Mouse (Mus musculus) liver, embryonic 11.5 days (tissue): ENCODE data around the gene Bcl6b. TPM values are rescaled to one million over a fixed set of nuclear protein-coding genes. Genes with fewer than 3 reads are reported as not detected.
A peak's percentile ranks its signal among the peaks of the same experiment; 100 is the strongest.

Source experiments
- ATAC-seq: fragments of 200-750 bp; cut with Nextera tagmentation; replicated peaks from 2 replicates; pipeline ENCODE4 v1.8.0; 2017; ENCODE audit warnings: moderate number of reproducible peaks, mild to moderate bottlenecking, moderate TSS enrichment, moderate library complexity; ENCODE audit not compliant: low FRiP score
- DNase-seq: peaks from one replicate; pipeline ENCODE4 v3.0.0-alpha.2; 2017; ENCODE audit warnings: low spot score
- H3K27ac ChIP-seq: fragments of 300-500 bp; sonication (generic); 2 replicates; pipeline ENCODE4 v1.5.1; 2014; ENCODE audit warnings: mild to moderate bottlenecking, low read depth, low read length, control low read depth
- H3K27me3 ChIP-seq: fragments of 300-500 bp; sonication (generic); replicated peaks from 2 replicates; pipeline ENCODE4 v1.6.1; 2014; ENCODE audit warnings: low read length, mixed read lengths; ENCODE audit not compliant: control insufficient read depth, insufficient read depth
- H3K36me3 ChIP-seq: fragments of 300-500 bp; sonication (generic); 2 replicates; pipeline ENCODE4 v1.6.1; 2014; ENCODE audit warnings: mild to moderate bottlenecking, low read length, moderate library complexity, mixed read lengths; ENCODE audit not compliant: control insufficient read depth, insufficient read depth
- H3K4me1 ChIP-seq: fragments of 300-500 bp; sonication (generic); replicated peaks from 2 replicates; pipeline ENCODE4 v1.6.1; 2014; ENCODE audit warnings: low read length, mixed read lengths; ENCODE audit not compliant: control insufficient read depth, insufficient read depth
- H3K4me2 ChIP-seq: fragments of 300-500 bp; sonication (generic); 2 replicates; pipeline ENCODE4 v1.6.1; 2014; ENCODE audit warnings: mild to moderate bottlenecking, control low read depth, moderate library complexity
- H3K4me3 ChIP-seq: fragments of 300-500 bp; sonication (generic); 2 replicates; pipeline ENCODE4 v1.5.1; 2014; ENCODE audit warnings: low read depth, low read length, control low read depth
- H3K9ac ChIP-seq: fragments of 300-500 bp; sonication (generic); 2 replicates; pipeline ENCODE4 v1.6.1; 2014; ENCODE audit warnings: low read depth, low read length, control low read depth
- H3K9me3 ChIP-seq: fragments of 300-500 bp; sonication (generic); 2 replicates; pipeline ENCODE4 v1.6.1; 2016; ENCODE audit warnings: low read length, inconsistent platforms, mixed read lengths; ENCODE audit not compliant: control insufficient read depth
- WGBS: fragments of 180-500 bp; shearing (Covaris S2); extraction: QIAGEN DNeasy Blood & Tissue Kit; methylation state at CpG from one replicate; pipeline ENCODE4 v1.1.7; 2014; 5-methylcytosine and 5-hydroxymethylcytosine counted together
- polyA plus RNA-seq: library from polyadenylated mRNA; unstranded; fragments of >200 nt; fragmentation: Nextera tagmentation; extraction: Ambion mirVana; gene quantifications from 2 replicates; pipeline ENCODE4 v1.2.1, GENCODE M21; 2014

The Bcl6b gene
- polyA plus RNA-seq, 1 experiment from 2014 or later, result 6.8 TPM

DNA sequence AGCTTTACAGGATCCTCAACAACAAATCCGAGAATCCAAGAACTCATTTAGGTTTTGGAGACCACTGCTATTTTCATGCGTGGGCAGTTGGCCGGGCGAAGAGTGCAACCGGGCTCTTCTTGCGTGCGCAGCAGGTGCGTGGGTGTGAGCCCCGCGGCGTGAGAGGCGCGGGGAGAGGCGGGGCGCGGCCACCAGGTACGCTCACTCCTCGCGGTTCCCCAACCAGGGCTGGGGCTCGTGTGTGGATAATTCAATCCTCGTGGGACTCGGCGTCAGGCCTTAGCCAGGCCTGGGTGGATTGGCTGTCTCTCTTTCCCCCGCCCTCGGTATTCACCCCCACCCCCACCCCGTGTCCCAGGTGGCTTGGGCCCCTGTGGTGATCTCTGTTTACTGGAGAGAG, 15.9 kb downstream of the Bcl6b start:
- Histone ChIP-seq H3K4me1 (peaks cover 13% of the 10 kb centered on the region), H3K36me3 (no peaks in the 10 kb centered on the region), H3K9me3 (no peaks in the 10 kb centered on the region), H3K27ac (no peak overlapping the region), H3K9ac (no peak overlapping the region), H3K27me3 (peaks cover 38% of the 10 kb centered on the region), H3K4me3 (peak overlapping the region; percentile 40), H3K4me2 (peak overlapping the region; percentile 73)
- 10% methylated on average over 26 of the region's 26 CpGs for WGBS
- DNase-seq (no peak), ATAC-seq (no peak)

DNA sequence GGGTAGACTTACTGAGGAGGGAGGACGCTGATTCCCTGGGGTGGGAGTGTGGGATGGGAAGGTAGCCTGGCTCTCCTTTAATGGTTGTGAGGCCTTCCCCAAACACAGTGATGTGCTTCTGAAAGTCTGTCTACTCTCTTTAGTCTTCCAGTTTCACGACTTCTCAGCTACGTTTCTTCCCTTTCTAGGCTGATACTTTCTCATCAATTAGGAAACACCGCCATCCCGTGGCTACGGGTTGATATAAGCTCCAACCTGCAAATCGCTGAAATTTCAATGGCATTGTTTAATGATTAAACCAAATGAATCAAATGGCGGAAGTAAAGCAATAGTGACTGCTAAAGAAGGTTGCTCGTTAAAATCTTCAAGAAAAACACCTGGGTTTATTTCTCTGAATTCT, 16.7 kb downstream of the Bcl6b start:
- no peak overlapping the region for H3K4me3 ChIP-seq
- 12% methylated on average over 9 of the region's 9 CpGs for WGBS
- peaks cover 38% of the 10 kb centered on the region for H3K27me3 ChIP-seq
- H3K27ac ChIP-seq, result no peak overlapping the region
- no peak overlapping the region for H3K9ac ChIP-seq
- no peak for ATAC-seq
- H3K36me3 ChIP-seq, result no peaks in the 10 kb centered on the region
- peaks cover 12% of the 10 kb centered on the region for H3K4me1 ChIP-seq
- no peak for DNase-seq
- 0 out of 2 replicates have a peak overlapping the region, but pooled peaks have one; percentile 5 for H3K4me2 ChIP-seq
- no peaks in the 10 kb centered on the region for H3K9me3 ChIP-seq

DNA sequence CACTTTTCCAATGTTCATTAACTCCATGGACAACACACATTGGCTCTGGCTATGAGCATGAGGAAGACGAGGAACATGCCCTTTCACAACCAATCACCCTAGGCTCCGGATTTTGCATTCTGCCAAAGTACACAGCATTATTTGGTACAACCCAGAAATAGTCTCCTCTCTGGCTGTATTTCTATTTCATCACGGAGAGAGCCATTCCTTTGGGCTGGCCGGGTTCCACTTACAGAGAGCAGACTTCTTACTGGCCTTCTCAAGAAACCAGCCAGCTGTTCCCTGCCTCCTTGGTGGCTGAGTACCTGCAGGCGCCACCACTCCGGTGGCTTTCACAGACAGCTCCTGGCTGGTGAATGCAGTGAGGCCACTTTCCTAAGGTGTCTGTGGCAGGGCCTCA, 17.2 kb downstream of the Bcl6b start, which contains the start of gene Slc16a11:
TSS of gene Slc16a11 (plus strand) at position 330 of the 400 bp plus-strand sequence.
- Histone ChIP-seq H3K4me3 (no peak within 1 kb of the TSS), H3K4me2 (peak within 1 kb of the TSS; percentile 73; the same call in 1 of the 2 replicates), H3K36me3 (no peaks in the 10 kb centered on the region), H3K27ac (no peak within 1 kb of the TSS), H3K27me3 (peaks cover 38% of the 10 kb centered on the region), H3K4me1 (peaks cover 12% of the 10 kb centered on the region), H3K9me3 (no peaks in the 10 kb centered on the region), H3K9ac (no peak within 1 kb of the TSS)
- DNase-seq, result no peak
- WGBS, result 65% methylated on average over 6 of the region's 6 CpGs
- no peak for ATAC-seq

DNA sequence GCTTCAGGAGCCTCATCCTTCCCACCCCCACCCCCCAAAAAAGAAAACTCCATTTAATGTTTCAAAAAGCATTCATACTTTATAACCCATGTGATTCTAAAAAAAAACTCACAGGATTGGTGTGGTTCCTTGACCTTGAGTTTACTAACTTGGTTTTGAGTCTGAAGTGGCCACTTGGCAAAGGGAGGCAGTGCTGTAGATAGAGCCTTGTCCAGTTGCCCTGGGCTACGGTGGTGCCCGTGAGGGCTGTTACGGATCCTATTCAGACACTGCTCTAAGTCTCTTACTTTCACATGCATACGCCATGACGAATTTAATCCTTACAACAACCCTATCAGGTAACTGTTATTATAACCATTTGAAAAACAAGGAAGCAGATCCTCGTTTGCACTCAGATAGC, 17.6 kb downstream of the Bcl6b start:
- WGBS, result 81% methylated on average over 6 of the region's 6 CpGs
- ATAC-seq, result no peak
- H3K27me3 ChIP-seq, result peaks cover 38% of the 10 kb centered on the region

DNA sequence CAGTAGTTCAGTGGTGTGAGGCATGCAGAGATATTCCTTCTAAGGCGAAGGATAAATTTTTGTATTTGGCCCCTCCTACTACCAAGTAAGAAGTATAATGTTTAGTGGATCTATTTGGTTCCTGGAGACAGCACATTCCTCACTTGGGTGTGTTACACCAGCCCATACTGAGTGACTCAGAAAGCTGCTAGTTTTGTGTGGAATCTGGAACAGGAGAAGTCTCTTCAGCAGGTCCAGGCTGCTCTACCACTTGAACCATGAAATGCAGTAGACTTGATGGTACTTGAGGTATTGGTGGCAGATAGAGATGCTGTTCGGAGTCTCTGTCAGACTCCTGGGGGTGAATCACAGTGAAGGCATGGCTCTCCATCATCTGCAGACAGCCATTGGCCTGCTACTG, 18.9 kb downstream of the Bcl6b start:
- Histone ChIP-seq H3K27ac (no peak overlapping the region), H3K4me3 (no peak overlapping the region), H3K9ac (no peak overlapping the region), H3K27me3 (peaks cover 32% of the 10 kb centered on the region), H3K36me3 (no peaks in the 10 kb centered on the region), H3K4me2 (no peak overlapping the region), H3K9me3 (no peaks in the 10 kb centered on the region), H3K4me1 (peaks cover 12% of the 10 kb centered on the region)
- WGBS, result 79% methylated on average over 2 of the region's 2 CpGs
- DNase-seq (no peak), ATAC-seq (no peak)

More for the DNA sequence above, 17.6 kb downstream of the Bcl6b start:
- Histone ChIP-seq H3K9me3 (no peaks in the 10 kb centered on the region), H3K9ac (no peak overlapping the region), H3K36me3 (no peaks in the 10 kb centered on the region), H3K4me3 (no peak overlapping the region), H3K4me1 (peaks cover 12% of the 10 kb centered on the region), H3K27ac (no peak overlapping the region), H3K4me2 (no peak overlapping the region)
- DNase-seq, result no peak

DNA sequence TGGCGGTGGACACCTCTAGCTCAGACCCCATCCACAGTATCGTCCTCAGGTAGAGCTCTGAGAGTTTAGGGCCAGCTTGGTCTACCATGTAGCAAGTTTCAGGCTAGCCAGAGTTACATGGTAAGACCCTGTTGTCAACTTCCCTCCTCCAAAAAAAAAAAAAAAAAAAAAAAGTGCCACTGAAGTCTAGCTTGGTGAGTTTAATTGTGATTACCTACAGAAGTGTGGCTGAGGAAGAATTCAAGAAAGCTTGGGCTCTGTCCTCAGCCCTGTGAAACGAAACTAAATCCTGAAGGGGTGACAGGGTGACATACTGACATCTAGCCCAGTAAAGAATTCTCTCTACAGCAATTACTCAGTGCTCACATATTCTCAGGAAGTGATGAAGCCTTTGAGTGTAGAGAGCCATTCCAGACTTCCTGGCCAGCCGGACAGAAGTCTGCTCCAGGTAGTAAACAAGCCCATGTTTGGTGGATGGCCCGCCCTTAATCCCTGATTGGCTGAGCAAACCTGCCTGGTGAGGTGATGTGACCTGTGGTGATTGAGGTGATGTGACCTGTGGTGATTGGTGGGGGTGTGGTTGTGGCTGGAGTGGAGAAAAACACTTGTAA, 20.7 kb downstream of the Bcl6b start:
- WGBS, result 73% methylated on average over 5 of the region's 5 CpGs
- no peak for ATAC-seq
- H3K27me3 ChIP-seq, result peaks cover 14% of the 10 kb centered on the region

DNA sequence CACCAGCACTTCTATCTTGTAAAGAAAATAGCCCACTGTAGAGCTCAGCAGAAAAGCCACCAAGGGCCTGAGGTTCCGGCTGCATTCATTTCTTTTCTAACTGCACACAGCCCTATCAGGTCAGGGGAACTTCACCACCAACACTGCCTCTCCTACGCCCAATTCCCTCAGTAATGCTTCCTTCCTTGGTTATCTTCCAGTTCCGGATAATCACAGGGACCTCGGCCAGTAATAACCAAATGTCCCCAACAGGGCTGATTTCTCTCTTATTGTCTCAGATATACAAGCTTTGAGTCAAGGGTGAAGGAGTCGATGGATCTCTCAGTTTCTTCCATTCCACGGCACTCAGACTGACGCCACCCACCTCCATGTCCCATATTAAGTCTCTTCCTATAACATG, 22.3 kb downstream of the Bcl6b start:
- DNase-seq (no peak), ATAC-seq (no peak)
- H3K27me3 ChIP-seq, result peaks cover 2% of the 10 kb centered on the region; the same call in 1 of the 2 replicates
- no peak overlapping the region for H3K9ac ChIP-seq
- H3K4me2 ChIP-seq, result no peak overlapping the region
- no peak overlapping the region for H3K4me3 ChIP-seq
- no peaks in the 10 kb centered on the region for H3K9me3 ChIP-seq
- WGBS, result 74% methylated on average over 7 of the region's 7 CpGs
- no peaks in the 10 kb centered on the region for H3K36me3 ChIP-seq
- H3K27ac ChIP-seq, result no peak overlapping the region
- H3K4me1 ChIP-seq, result no peaks in the 10 kb centered on the region

More for the DNA sequence above, 20.7 kb downstream of the Bcl6b start:
- no peak overlapping the region for H3K9ac ChIP-seq
- H3K4me2 ChIP-seq, result no peak overlapping the region
- no peaks in the 10 kb centered on the region for H3K9me3 ChIP-seq
- H3K36me3 ChIP-seq, result no peaks in the 10 kb centered on the region
- no peak overlapping the region for H3K4me3 ChIP-seq
- H3K4me1 ChIP-seq, result 0 out of 2 replicates have a peak, but pooled peaks cover 3% of the 10 kb centered on the region
- no peak for DNase-seq
- H3K27ac ChIP-seq, result no peak overlapping the region

DNA sequence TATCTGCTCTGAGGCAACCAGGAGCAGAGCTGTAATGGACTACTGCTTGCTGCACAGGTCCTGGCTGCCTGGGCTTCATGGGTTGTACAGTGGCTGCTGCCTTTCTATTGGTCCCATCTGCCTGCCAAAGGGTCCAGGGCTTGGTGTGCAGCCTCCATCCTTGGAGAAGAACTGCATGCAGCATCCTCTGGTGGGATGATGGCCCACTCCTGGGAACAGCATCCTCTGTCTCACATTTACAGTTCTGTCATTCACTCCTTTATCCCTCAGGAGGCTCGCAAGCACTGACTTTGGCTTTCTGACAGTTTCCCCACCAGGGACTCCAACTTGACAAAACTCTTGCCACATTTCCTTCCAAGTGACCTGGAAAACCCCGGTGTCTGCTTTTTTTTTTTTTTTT, 22.8 kb downstream of the Bcl6b start:
- Histone ChIP-seq H3K9ac (no peak overlapping the region), H3K4me3 (no peak overlapping the region), H3K27ac (no peak overlapping the region), H3K4me1 (no peaks in the 10 kb centered on the region), H3K27me3 (peaks cover 2% of the 10 kb centered on the region; the same call in 1 of the 2 replicates), H3K9me3 (no peaks in the 10 kb centered on the region), H3K36me3 (no peaks in the 10 kb centered on the region), H3K4me2 (no peak overlapping the region)
- ATAC-seq (no peak), DNase-seq (no peak)
- WGBS, result 75% methylated on average over 2 of the region's 2 CpGs

DNA sequence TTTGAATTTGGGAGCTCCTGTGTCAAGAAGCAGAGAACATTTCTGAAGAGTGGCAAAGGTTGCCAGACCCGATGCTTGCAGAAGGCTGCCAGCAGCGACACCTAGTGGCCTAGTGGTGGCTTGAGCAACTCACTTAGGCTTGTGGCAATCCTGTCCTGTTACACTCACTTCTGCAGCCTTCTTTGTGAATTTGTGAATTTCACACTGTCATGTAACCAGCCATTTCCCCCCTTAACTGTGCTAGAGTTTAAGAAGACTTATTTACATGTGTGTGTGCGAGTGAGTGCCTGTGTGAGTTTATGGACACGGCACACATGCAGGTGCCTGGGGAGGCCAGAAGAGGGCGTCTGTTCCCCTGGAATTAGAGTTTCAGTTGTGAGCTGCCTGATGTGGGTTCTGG, 27.9 kb downstream of the Bcl6b start:
- Histone ChIP-seq H3K36me3 (no peaks in the 10 kb centered on the region), H3K4me1 (no peaks in the 10 kb centered on the region), H3K27me3 (peaks cover 2% of the 10 kb centered on the region; the same call in 1 of the 2 replicates), H3K4me2 (no peak overlapping the region), H3K27ac (no peak overlapping the region), H3K9ac (no peak overlapping the region), H3K9me3 (no peaks in the 10 kb centered on the region), H3K4me3 (no peak overlapping the region)
- peak; percentile 68 for DNase-seq
- no peak for ATAC-seq
- 37% methylated on average over 5 of the region's 5 CpGs for WGBS
